Comparison of ENCODE assay signal across 21 mouse cellular contexts in genomic region chr2:127446847-127447246, GRCm38 (mm10). TPM values are rescaled to one million over a fixed set of nuclear protein-coding genes. Genes with fewer than 3 reads are reported as not detected.
"Had no signal": no experiment of that assay in that cellular context is flagged by ENCODE, and none has a peak within 500 bp of the region (broad histone marks: within the 10 kb centered on the region; RNA-seq: fewer than 3 reads in every experiment).

No protein-coding gene starts in this region.

- H3K27ac ChIP-seq: kidney, embryonic 15.5 days; limb, embryonic 12.5 days; limb, embryonic 15.5 days had no signal

- DNase-seq: kidney, adult 11 months; kidney, adult 8-10 months; kidney, postnatal 10 days; kidney, postnatal 36 days; left cerebral cortex, postnatal 4 days; lung, adult 2 months; lung, postnatal 14 days; lung, postnatal 4 days; midbrain, embryonic 14.5 days; right cerebral cortex, adult 18-20 months; right cerebral cortex, postnatal 25 days; spleen, adult 18-20 months; thymus, adult 2 months; thymus, postnatal 14 days; thymus, postnatal 4 days had no signal

- H3K4me2 ChIP-seq: kidney, embryonic 15.5 days; limb, embryonic 12.5 days; limb, embryonic 15.5 days; midbrain, embryonic 11.5 days had no signal

- H3K36me3 ChIP-seq: kidney, embryonic 15.5 days; limb, embryonic 12.5 days; limb, embryonic 15.5 days had no signal

- H3K9ac ChIP-seq: kidney, embryonic 15.5 days; limb, embryonic 12.5 days; limb, embryonic 15.5 days had no signal

- H3K4me3 ChIP-seq: kidney, embryonic 15.5 days; limb, embryonic 12.5 days; limb, embryonic 15.5 days; megakaryocyte, embryonic 14.5 days had no signal

- H3K9me3 ChIP-seq: kidney, embryonic 15.5 days; limb, embryonic 12.5 days; limb, embryonic 15.5 days; megakaryocyte, embryonic 14.5 days had no signal

RNA-seq across cellular contexts. Expression of gene Gpat2, which starts 21.8 kb away (rescaled TPM):
- polyA plus RNA-seq: neural tube, embryonic 11.5 days had no signal
